Mouse (Mus musculus) limb, embryonic 11.5 days (tissue): ENCODE data around the gene Slco3a1. TPM values are rescaled to one million over a fixed set of nuclear protein-coding genes. Genes with fewer than 3 reads are reported as not detected.
"Not testable (repeated sequence)": the region's sequence is repeated elsewhere in the genome, so short reads cannot be mapped to it uniquely, and the experiment has no call there.

Experiments used
- ATAC-seq: fragments of 200-750 bp; cut with Nextera tagmentation; 2 replicates; pipeline ENCODE4 v1.8.0; 2017; ENCODE audit warnings: low read depth; ENCODE audit not compliant: insufficient number of reproducible peaks, low FRiP score, low TSS enrichment
- DNase-seq: peaks from one replicate; pipeline ENCODE4 v3.0.0-alpha.2; 2015; ENCODE audit warnings: low spot score
- H3K27ac ChIP-seq: fragments of 300-500 bp; sonication (generic); replicated peaks from 2 replicates; pipeline ENCODE4 v1.5.1; 2014; ENCODE audit warnings: low read depth, mild to moderate bottlenecking, low read length
- H3K27me3 ChIP-seq: fragments of 300-500 bp; sonication (generic); 2 replicates; pipeline ENCODE4 v1.6.1; 2014; ENCODE audit warnings: mild to moderate bottlenecking, low read length, mixed read lengths; ENCODE audit not compliant: control insufficient read depth, insufficient read depth
- H3K36me3 ChIP-seq: fragments of 300-500 bp; sonication (generic); 2 replicates; pipeline ENCODE4 v1.6.1; 2014; ENCODE audit warnings: mild to moderate bottlenecking, low read length, moderate library complexity, mixed read lengths; ENCODE audit not compliant: control insufficient read depth, insufficient read depth
- H3K4me1 ChIP-seq: fragments of 300-500 bp; sonication (generic); 2 replicates; pipeline ENCODE4 v1.6.1; 2014; ENCODE audit warnings: low read length, mixed read lengths; ENCODE audit not compliant: control insufficient read depth, insufficient read depth
- H3K4me2 ChIP-seq: fragments of 300-500 bp; sonication (generic); 2 replicates; pipeline ENCODE4 v1.6.1; 2014; ENCODE audit warnings: low read depth, mild to moderate bottlenecking, moderate library complexity; ENCODE audit not compliant: severe bottlenecking
- H3K4me3 ChIP-seq: fragments of 300-500 bp; sonication (generic); 2 replicates; pipeline ENCODE4 v1.5.1; 2014; ENCODE audit warnings: low read depth, low read length
- H3K9ac ChIP-seq: fragments of 300-500 bp; sonication (generic); 2 replicates; pipeline ENCODE4 v1.6.1; 2014; ENCODE audit warnings: mild to moderate bottlenecking, low read length
- H3K9me3 ChIP-seq: fragments of 300-500 bp; sonication (generic); 2 replicates; pipeline ENCODE4 v1.6.1; 2016; ENCODE audit warnings: low read length; ENCODE audit not compliant: control insufficient read depth
- WGBS: fragments of 180-500 bp; shearing (Covaris S2); extraction: QIAGEN DNeasy Blood & Tissue Kit; methylation state at CpG from one replicate; pipeline ENCODE4 v1.1.7; 2014; 5-methylcytosine and 5-hydroxymethylcytosine counted together
- polyA plus RNA-seq: library from polyadenylated mRNA; unstranded; fragments of >200 nt; fragmentation: Nextera tagmentation; extraction: Ambion mirVana; gene quantifications from 2 replicates; pipeline ENCODE4 v1.2.1, GENCODE M21; 2014

Slco3a1 gene
- polyA plus RNA-seq, 1 experiment from 2014 or later = 4.8 TPM

GRCm38 (mm10) chr7:74421591-74421990, 133.0 kb downstream of the Slco3a1 start:
- Histone ChIP-seq H3K27me3 (peaks cover 12% of the 10 kb centered on the region), H3K9ac (no peak overlapping the region), H3K36me3 (no peaks in the 10 kb centered on the region), H3K4me1 (peaks cover 15% of the 10 kb centered on the region), H3K9me3 (no peaks in the 10 kb centered on the region), H3K4me3 (no peak overlapping the region), H3K4me2 (no peak overlapping the region), H3K27ac (no peak overlapping the region)
- no peak for DNase-seq
- ATAC-seq = no peak
- WGBS = 81% methylated on average over 2 of the region's 2 CpGs

GRCm38 (mm10) chr7:74419706-74420105, 134.9 kb downstream of the Slco3a1 start:
- Histone ChIP-seq H3K9me3 (no peaks in the 10 kb centered on the region), H3K27ac (no peak overlapping the region), H3K4me2 (no peak overlapping the region), H3K27me3 (peaks cover 16% of the 10 kb centered on the region), H3K4me1 (peaks cover 15% of the 10 kb centered on the region), H3K9ac (no peak overlapping the region), H3K36me3 (no peaks in the 10 kb centered on the region), H3K4me3 (no peak overlapping the region)
- WGBS = 86% methylated on average over 4 of the region's 4 CpGs
- no peak for ATAC-seq
- DNase-seq = no peak

- WGBS = 14% methylated on average over 6 of the region's 6 CpGs
- Histone ChIP-seq H3K4me1 (peaks cover 6% of the 10 kb centered on the region), H3K9me3 (no peaks in the 10 kb centered on the region), H3K9ac (no peak overlapping the region), H3K27me3 (peaks cover 13% of the 10 kb centered on the region), H3K4me2 (no peak overlapping the region), H3K36me3 (no peaks in the 10 kb centered on the region), H3K27ac (no peak overlapping the region), H3K4me3 (no peak overlapping the region)
- DNase-seq (peak; percentile 33), ATAC-seq (no peak)
Observed at GRCm38 (mm10) chr7:74417009-74417408, 137.6 kb downstream of the Slco3a1 start.

GRCm38 (mm10) chr7:74415241-74415640, 139.3 kb downstream of the Slco3a1 start:
- Histone ChIP-seq H3K27ac (no peak overlapping the region), H3K9ac (no peak overlapping the region), H3K4me3 (no peak overlapping the region), H3K27me3 (0 out of 2 replicates have a peak, but pooled peaks cover 7% of the 10 kb centered on the region), H3K9me3 (no peaks in the 10 kb centered on the region), H3K4me2 (no peak overlapping the region), H3K4me1 (no peaks in the 10 kb centered on the region), H3K36me3 (no peaks in the 10 kb centered on the region)
- no peak for DNase-seq
- ATAC-seq = no peak
- WGBS = 91% methylated on average over 6 of the region's 6 CpGs

- no peak for DNase-seq
- no peak overlapping the region for H3K27ac ChIP-seq
- 0 out of 2 replicates have a peak, but pooled peaks cover 4% of the 10 kb centered on the region for H3K27me3 ChIP-seq
Observed at GRCm38 (mm10) chr7:74413738-74414716, 140.6 kb downstream of the Slco3a1 start.

GRCm38 (mm10) chr7:74408601-74409323, 145.8 kb downstream of the Slco3a1 start:
- Histone ChIP-seq H3K4me1 (no peaks in the 10 kb centered on the region), H3K27ac (no peak overlapping the region), H3K27me3 (no peaks in the 10 kb centered on the region), H3K9ac (no peak overlapping the region), H3K4me3 (no peak overlapping the region), H3K36me3 (no peaks in the 10 kb centered on the region), H3K4me2 (no peak overlapping the region), H3K9me3 (no peaks in the 10 kb centered on the region)
- ATAC-seq (no peak), DNase-seq (no peak)
- WGBS = 64% methylated on average over 13 of the region's 13 CpGs

More at GRCm38 (mm10) chr7:74413738-74414716, 140.6 kb downstream of the Slco3a1 start:
- Histone ChIP-seq H3K9me3 (no peaks in the 10 kb centered on the region), H3K4me3 (no peak overlapping the region), H3K9ac (no peak overlapping the region), H3K36me3 (no peaks in the 10 kb centered on the region), H3K4me1 (no peaks in the 10 kb centered on the region), H3K4me2 (no peak overlapping the region)
- ATAC-seq = no peak
- 74% methylated on average over 9 of the region's 9 CpGs for whole genome bisulfite sequencing

- H3K27me3 ChIP-seq, H3K36me3 ChIP-seq, ATAC-seq, H3K4me1 ChIP-seq, H3K4me3 ChIP-seq, H3K4me2 ChIP-seq, H3K27ac ChIP-seq, DNase-seq, H3K9ac ChIP-seq, H3K9me3 ChIP-seq: not testable (repeated sequence)
Observed at GRCm38 (mm10) chr7:74407851-74408250, 146.7 kb downstream of the Slco3a1 start.

GRCm38 (mm10) chr7:74399729-74400128, 154.9 kb downstream of the Slco3a1 start:
- no peaks in the 10 kb centered on the region; the same call in 1 of the 2 replicates for H3K36me3 ChIP-seq
- WGBS = 88% methylated on average over 6 of the region's 6 CpGs
- H3K9ac ChIP-seq = no peak overlapping the region
- H3K4me2 ChIP-seq = no peak overlapping the region
- no peak overlapping the region for H3K4me3 ChIP-seq
- no peaks in the 10 kb centered on the region for H3K27me3 ChIP-seq
- no peak overlapping the region for H3K27ac ChIP-seq
- no peaks in the 10 kb centered on the region for H3K9me3 ChIP-seq
- no peak for ATAC-seq
- DNase-seq = no peak
- no peaks in the 10 kb centered on the region for H3K4me1 ChIP-seq
